Mouse (Mus musculus): ENCODE data around the gene Nagk.

DNA sequence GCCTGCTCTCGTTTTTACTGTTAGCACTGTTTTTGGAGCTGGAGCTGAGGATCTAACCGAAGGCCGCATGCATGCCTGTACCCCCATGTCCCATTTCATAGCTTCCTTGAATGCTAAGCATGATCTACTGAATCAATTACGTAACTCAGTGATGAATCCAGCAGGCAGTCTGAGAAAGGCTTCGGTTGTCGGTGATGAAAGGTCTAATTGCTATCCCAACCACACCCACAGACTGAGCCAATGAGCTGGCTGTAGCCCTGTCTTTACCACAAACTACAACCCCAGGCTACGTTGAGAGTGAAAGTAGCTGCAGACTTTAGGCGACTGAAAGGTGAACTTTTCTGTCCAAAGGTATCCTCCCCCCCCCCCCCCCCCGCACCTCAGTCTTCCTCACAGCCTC, 20.7 kb upstream of the Nagk start:
- TF ChIP-seq EP300 (IDR thresholded peaks at IDR 0.05; ENCODE audit: low read depth) (no peak), CTCF (IDR thresholded peaks at IDR 0.05; ENCODE audit: low read depth) (no peak)

All from heart, postnatal 0 days (tissue).